Mouse (Mus musculus): ENCODE data around the gene Eng. TPM values are rescaled to one million over a fixed set of nuclear protein-coding genes. Genes with fewer than 3 reads are reported as not detected.

Gene Eng
- polyA plus RNA-seq (2014; fragmentation: Illumina TruSeq; extraction: RNeasy Lipid Tissue Mini Kit (QIAGEN cat#74804); ENCODE audit: low read depth, low replicate concordance) = 0.27 TPM

DNA sequence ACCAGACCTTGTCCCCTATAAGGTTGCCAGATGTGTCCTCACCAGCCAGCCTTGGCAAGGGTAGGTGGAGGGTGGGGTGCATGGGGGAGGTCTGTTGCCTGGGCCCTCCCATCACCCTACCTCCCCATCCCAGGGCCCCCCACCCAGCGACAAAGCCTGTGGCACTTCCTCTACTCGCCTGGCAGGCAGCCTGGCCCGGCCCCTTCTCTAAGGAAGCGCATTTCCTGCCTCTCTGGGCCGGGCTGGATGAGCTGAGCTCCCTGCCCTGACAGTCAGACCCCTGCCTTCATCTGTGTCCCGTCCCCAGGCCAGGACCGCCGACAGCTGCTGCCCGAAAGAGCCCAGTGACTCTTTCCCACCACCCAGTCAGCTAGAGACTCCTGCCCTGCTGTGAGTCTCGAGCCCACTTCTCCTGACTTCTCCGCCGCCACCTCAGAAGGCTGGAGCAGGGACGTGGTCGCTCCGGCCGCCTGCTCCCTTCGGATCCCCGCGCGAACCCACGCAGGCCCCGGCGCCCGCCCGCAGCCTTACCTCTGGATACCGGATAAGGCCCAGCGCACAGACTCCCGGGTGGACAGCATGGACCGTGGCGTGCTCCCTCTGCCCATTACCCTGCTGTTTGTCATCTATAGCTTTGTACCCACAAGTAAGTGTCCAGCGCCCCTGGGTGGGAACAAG lies at the start of gene Eng:
Gene Eng (plus strand): TSS at position 217 of the 678 bp plus-strand sequence.

DNA sequence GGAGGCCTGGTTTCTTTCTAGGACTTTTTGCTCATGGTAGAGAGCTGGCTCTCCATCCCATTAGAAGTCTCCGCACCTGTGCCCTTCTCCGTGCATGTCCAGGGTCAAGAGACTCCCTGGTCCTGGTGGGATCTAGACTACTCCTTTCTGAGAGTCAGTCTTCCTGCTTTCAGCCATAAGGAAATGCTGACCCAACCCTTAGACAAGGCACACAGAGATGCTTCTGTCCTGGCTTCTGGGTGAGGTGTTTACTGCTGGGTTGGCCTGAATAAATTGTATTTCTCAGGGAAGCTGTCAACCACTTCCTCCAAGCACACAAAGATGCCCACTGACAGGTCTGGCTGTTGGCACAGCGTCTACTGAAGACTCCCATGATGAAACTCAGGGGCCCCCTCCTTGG lies 47.0 kb upstream of the Eng start, which contains the start of gene St6galnac6:
Gene St6galnac6 (plus strand): TSS at position 301 of the 400 bp plus-strand sequence.

DNA sequence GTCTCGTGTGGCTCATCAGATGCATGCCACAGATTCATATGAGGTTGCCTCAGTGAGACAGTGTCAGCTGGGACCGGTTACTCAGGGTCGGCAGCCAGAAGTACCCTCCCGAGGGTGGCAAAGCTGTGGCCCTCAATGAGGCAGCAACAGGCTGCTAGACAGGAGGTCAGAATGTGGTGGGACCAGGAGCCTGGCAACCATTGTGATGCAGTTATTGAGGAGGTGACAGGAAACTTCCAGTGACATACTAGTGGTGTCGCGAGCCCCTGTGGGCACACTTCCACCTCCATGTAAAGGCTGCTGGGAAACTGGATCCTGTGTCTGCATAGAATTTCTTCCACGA lies 24.9 kb upstream of the Eng start, which contains the start of gene Ak1:
Gene Ak1 (plus strand): TSS at position 242 of the 343 bp plus-strand sequence.

DNA sequence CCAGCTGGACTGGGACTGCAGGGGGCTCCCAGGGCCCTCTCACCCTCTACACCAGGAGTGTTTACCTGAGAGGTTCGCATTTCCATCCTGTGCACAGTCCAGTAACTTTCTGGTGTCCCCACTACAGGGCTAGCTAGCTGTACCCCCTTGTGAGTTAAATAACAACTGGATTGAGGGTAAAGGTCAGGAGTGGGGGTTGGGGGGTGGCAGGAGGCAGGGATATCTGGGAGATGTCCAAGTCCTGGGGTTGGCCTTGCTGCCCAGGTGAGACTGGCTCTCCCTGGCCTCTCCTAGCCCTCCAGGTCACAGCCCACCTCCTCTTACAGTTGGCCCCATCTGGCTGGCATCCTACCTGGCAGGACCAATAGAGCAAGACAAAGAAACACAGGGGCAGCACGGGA lies 57.6 kb downstream of the Eng start, which contains the start of gene Fpgs:
Gene Fpgs (minus strand): TSS at position 125 of the 401 bp plus-strand sequence.

DNA sequence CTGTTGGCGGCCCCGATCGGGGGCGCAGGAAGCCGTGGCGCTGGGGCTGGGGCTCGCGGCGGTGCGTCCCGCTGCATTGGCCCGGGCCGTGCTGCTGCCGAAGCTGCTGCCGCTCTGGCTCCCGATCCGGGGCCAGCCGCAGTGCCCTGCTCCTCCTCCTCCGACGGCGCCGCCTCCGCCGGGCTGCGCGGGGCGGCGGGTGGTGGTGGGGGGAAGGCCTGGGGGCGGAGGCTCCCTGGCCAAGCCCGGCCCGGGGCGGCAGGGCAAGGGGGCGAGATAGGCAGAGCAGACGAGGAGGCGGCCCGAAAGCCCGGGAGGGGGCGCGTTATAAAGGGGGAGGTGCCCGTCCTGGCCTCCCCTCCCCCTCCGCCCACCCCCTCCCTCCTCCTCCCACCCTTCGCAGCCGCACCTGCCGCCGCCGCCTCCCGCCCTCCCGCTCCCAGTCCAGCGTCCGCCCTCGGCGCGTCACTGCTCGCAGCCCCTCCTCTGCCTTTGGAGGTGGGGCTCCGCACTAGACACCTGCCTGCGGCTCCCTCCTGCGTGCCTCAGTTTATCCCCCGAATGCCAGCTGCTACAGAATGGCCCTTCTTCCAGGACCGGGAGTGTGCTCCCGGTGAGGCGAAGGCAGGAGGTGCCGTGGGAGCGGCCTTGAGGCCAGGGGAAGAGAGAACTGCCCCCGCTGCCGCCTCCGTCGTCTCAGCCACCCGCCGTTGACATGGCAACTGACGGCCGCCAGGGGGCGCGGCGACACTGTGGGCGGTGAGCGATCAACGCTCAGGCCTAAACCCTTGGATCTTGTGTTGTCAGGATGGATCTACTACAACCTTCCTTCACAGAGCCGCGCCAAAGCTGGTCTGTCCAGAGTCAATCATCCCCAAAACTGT lies 66.8 kb downstream of the Eng start, which contains the start of gene Cdk9:
Gene Cdk9 (minus strand): TSS at position 143 of the 884 bp plus-strand sequence.

DNA sequence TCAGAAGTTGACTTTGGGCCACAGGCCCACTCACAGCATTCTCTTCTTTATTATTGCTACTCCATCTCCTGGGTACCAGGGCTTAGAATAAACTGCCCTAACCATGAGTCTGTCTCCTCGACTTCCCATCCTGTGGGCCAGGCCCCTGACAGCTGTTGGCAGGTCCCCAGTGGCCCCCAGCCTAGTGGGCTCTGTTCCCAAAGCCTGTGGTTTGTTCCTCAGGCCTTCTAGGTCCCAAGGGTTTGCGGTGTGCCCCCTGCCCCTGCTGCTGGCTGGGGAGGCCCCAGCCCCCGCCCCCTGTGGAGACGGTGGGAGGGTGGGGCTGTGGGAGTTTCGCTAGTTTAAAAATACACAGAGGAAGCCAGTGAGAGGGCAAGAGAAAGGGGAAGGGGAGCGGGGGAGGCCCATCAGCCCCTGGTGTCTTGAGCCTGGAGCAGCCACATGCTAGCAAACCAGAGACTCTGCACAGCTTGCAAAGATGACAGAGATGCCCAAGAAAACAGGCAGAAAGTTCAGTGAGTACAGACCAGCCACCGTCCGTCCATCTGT lies 74.4 kb downstream of the Eng start, which contains the start of gene Sh2d3c:
Gene Sh2d3c (plus strand): TSS at position 375 of the 549 bp plus-strand sequence.

Other genes with a start within 250 kb of the Eng start
- 8.7 TPM for gene Naif1, start 196.1 kb upstream of the Eng start, polyA plus RNA-seq (2014; fragmentation: Illumina TruSeq; extraction: RNeasy Lipid Tissue Mini Kit (QIAGEN cat#74804); ENCODE audit: low read depth, low replicate concordance)
- 7.1 TPM for gene Slc25a25, start 195.2 kb upstream of the Eng start, polyA plus RNA-seq (2014; fragmentation: Illumina TruSeq; extraction: RNeasy Lipid Tissue Mini Kit (QIAGEN cat#74804); ENCODE audit: low read depth, low replicate concordance)
- 6.6 TPM for gene Fam102a, start 111.3 kb upstream of the Eng start, polyA plus RNA-seq (2014; fragmentation: Illumina TruSeq; extraction: RNeasy Lipid Tissue Mini Kit (QIAGEN cat#74804); ENCODE audit: low read depth, low replicate concordance)
- gene Dpm2, start 75.7 kb upstream of the Eng start, polyA plus RNA-seq (2014; fragmentation: Illumina TruSeq; extraction: RNeasy Lipid Tissue Mini Kit (QIAGEN cat#74804); ENCODE audit: low read depth, low replicate concordance) = 4.2 TPM
- 0.97 TPM for gene Pip5kl1, start 71.8 kb upstream of the Eng start, polyA plus RNA-seq (2014; fragmentation: Illumina TruSeq; extraction: RNeasy Lipid Tissue Mini Kit (QIAGEN cat#74804); ENCODE audit: low read depth, low replicate concordance)
- 1.1 TPM for gene 9430097D07Rik, start 70.9 kb upstream of the Eng start, polyA plus RNA-seq (2014; fragmentation: Illumina TruSeq; extraction: RNeasy Lipid Tissue Mini Kit (QIAGEN cat#74804); ENCODE audit: low read depth, low replicate concordance)
- gene St6galnac4, start 59.5 kb upstream of the Eng start, polyA plus RNA-seq (2014; fragmentation: Illumina TruSeq; extraction: RNeasy Lipid Tissue Mini Kit (QIAGEN cat#74804); ENCODE audit: low read depth, low replicate concordance) = 0.25 TPM
- gene St6galnac6, start 46.9 kb upstream of the Eng start, polyA plus RNA-seq (2014; fragmentation: Illumina TruSeq; extraction: RNeasy Lipid Tissue Mini Kit (QIAGEN cat#74804); ENCODE audit: low read depth, low replicate concordance) = 2.9 TPM
- gene Ak1, start 24.8 kb upstream of the Eng start, polyA plus RNA-seq (2014; fragmentation: Illumina TruSeq; extraction: RNeasy Lipid Tissue Mini Kit (QIAGEN cat#74804); ENCODE audit: low read depth, low replicate concordance) = 16.6 TPM
- 1.3 TPM for gene Fpgs, start 57.5 kb downstream of the Eng start, polyA plus RNA-seq (2014; fragmentation: Illumina TruSeq; extraction: RNeasy Lipid Tissue Mini Kit (QIAGEN cat#74804); ENCODE audit: low read depth, low replicate concordance)
- 35.7 TPM for gene Cdk9, start 66.5 kb downstream of the Eng start, polyA plus RNA-seq (2014; fragmentation: Illumina TruSeq; extraction: RNeasy Lipid Tissue Mini Kit (QIAGEN cat#74804); ENCODE audit: low read depth, low replicate concordance)
- gene Sh2d3c, start 74.5 kb downstream of the Eng start, polyA plus RNA-seq (2014; fragmentation: Illumina TruSeq; extraction: RNeasy Lipid Tissue Mini Kit (QIAGEN cat#74804); ENCODE audit: low read depth, low replicate concordance) = not detected
- not detected for gene 6330409D20Rik, start 94.4 kb downstream of the Eng start, polyA plus RNA-seq (2014; fragmentation: Illumina TruSeq; extraction: RNeasy Lipid Tissue Mini Kit (QIAGEN cat#74804); ENCODE audit: low read depth, low replicate concordance)
- gene Tor2a, start 110.6 kb downstream of the Eng start, polyA plus RNA-seq (2014; fragmentation: Illumina TruSeq; extraction: RNeasy Lipid Tissue Mini Kit (QIAGEN cat#74804); ENCODE audit: low read depth, low replicate concordance) = 0.64 TPM
- 21.5 TPM for gene Ttc16, start 129.0 kb downstream of the Eng start, polyA plus RNA-seq (2014; fragmentation: Illumina TruSeq; extraction: RNeasy Lipid Tissue Mini Kit (QIAGEN cat#74804); ENCODE audit: low read depth, low replicate concordance)
- gene Ptrh1, start 129.2 kb downstream of the Eng start, polyA plus RNA-seq (2014; fragmentation: Illumina TruSeq; extraction: RNeasy Lipid Tissue Mini Kit (QIAGEN cat#74804); ENCODE audit: low read depth, low replicate concordance) = 2.6 TPM
- gene Cfap157, start 137.8 kb downstream of the Eng start, polyA plus RNA-seq (2014; fragmentation: Illumina TruSeq; extraction: RNeasy Lipid Tissue Mini Kit (QIAGEN cat#74804); ENCODE audit: low read depth, low replicate concordance) = 11.1 TPM
- gene Stxbp1, start 200.7 kb downstream of the Eng start, polyA plus RNA-seq (2014; fragmentation: Illumina TruSeq; extraction: RNeasy Lipid Tissue Mini Kit (QIAGEN cat#74804); ENCODE audit: low read depth, low replicate concordance) = 5.9 TPM
- 0.07 TPM for gene Fam129b, start 229.5 kb downstream of the Eng start, polyA plus RNA-seq (2014; fragmentation: Illumina TruSeq; extraction: RNeasy Lipid Tissue Mini Kit (QIAGEN cat#74804); ENCODE audit: low read depth, low replicate concordance)

Data from testis, adult 10 weeks (tissue).